Mouse (Mus musculus): ENCODE results near the gene Nme1.
"Not testable (repeated sequence)": the region's sequence is repeated elsewhere in the genome, so short reads cannot be mapped to it uniquely, and the experiment has no call there.

Gene Nme1

GRCm38 (mm10) chr11:93963013-93963412 is 5.3 kb downstream of the Nme1 start:
- no peak for DNase-seq

- no peak for DNase-seq
These were observed 6.8 kb downstream of the Nme1 start for GRCm38 (mm10) chr11:93961482-93961881.

- no peak for DNase-seq
These were observed 10.6 kb downstream of the Nme1 start for GRCm38 (mm10) chr11:93957746-93958145.

GRCm38 (mm10) chr11:93957031-93957555 is 11.2 kb downstream of the Nme1 start:
- no peak for DNase-seq

GRCm38 (mm10) chr11:93956159-93956558 is 12.2 kb downstream of the Nme1 start, which contains the start of gene Nme2:
Gene Nme2 (minus strand): TSS chr11:93956259.
- peak in 1 of 2 experiments; percentile 29 for DNase-seq

- DNase-seq, result peak; percentile 84 to 90
These were observed 12.8 kb downstream of the Nme1 start for GRCm38 (mm10) chr11:93955256-93956150.

GRCm38 (mm10) chr11:93954738-93955255 is 13.5 kb downstream of the Nme1 start:
- peak in 1 of 2 experiments; percentile 29 for DNase-seq

- DNase-seq, result no peak
These were observed 15.9 kb downstream of the Nme1 start for GRCm38 (mm10) chr11:93952376-93952775.

- no peak for DNase-seq
These were observed 18.3 kb downstream of the Nme1 start for GRCm38 (mm10) chr11:93950045-93950444.

- no peak for DNase-seq
These were observed 19.3 kb downstream of the Nme1 start for GRCm38 (mm10) chr11:93948887-93949567.

- DNase-seq, result no peak
These were observed 23.3 kb downstream of the Nme1 start for GRCm38 (mm10) chr11:93944986-93945385.

GRCm38 (mm10) chr11:93940906-93941305 is 27.4 kb downstream of the Nme1 start:
- DNase-seq, result no peak

- no peak for DNase-seq
These were observed 39.2 kb downstream of the Nme1 start for GRCm38 (mm10) chr11:93929106-93929505.

- not testable (repeated sequence) for DNase-seq
These were observed 53.3 kb downstream of the Nme1 start for GRCm38 (mm10) chr11:93915019-93915418.

- no peak for DNase-seq
These were observed 56.7 kb downstream of the Nme1 start for GRCm38 (mm10) chr11:93911603-93912002.

- DNase-seq, result no peak
These were observed 59.5 kb downstream of the Nme1 start for GRCm38 (mm10) chr11:93908829-93909228.

GRCm38 (mm10) chr11:93907839-93908238 is 60.5 kb downstream of the Nme1 start:
- no peak for DNase-seq

Data from cerebellum, postnatal 25 days (tissue).